Mouse (Mus musculus): ENCODE results near the gene Sprr2j-ps.

DNA sequence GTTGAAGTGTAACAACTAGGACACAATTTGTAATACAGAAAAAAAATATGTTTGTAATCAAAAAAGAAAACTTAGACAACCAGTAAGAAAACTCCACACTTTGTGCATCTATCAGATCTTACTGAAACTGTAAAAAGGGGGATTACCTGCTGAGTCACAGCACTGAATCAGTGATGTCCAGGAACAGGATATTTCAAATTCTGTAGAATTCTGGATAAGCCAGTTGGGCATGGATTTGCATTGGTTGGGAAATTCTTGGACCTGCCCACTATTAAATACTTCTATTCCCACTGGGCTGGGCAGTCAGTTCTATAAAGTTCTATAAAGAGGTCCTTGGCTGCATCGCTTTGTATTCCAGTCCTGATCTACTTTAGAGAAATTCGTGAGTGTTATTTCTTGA, at the start of gene Sprr2j-ps:
- TF ChIP-seq CTCF (IDR thresholded peaks at IDR 0.05; ENCODE audit: low read depth, low read length), result no peak
- no peak for TF ChIP-seq GATA1 (IDR thresholded peaks at IDR 0.05; ENCODE audit: borderline replicate concordance, low read length)
- TF ChIP-seq TAL1 (conservative IDR thresholded peaks at IDR 0.05; ENCODE audit: low read depth, low read length), result no peak
- no peak for TF ChIP-seq POLR2AphosphoS5 (IDR thresholded peaks at IDR 0.05; ENCODE audit: insufficient replicate concordance, low read depth, low read length)
- TF ChIP-seq GATA2 (IDR thresholded peaks at IDR 0.05; ENCODE audit: borderline replicate concordance, low read depth, low read length), result no peak
